In the genomic region with DNA sequence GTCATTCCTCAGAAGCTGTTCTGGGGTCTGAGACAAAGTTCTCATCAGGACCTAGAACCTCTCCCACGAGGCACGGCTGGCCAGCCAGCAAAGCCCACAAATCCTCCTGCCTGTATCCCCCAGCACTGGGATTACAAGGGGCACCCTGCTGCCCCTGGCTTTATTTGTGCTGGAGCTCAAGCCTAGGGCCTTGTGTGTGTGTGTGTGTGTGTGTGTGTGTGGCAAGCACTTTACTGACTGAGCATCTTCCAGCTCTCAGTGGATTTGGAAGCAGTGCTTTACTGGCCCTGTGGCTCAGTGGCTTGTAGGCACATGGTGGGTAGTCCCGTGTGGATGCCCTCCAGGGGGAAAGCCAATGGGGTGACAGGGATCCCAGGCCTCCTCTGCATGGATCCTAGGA, we compare ENCODE assay signal across 23 mouse cellular contexts. TPM values are rescaled to one million over a fixed set of nuclear protein-coding genes. Genes with fewer than 3 reads are reported as not detected.
DNase-seq lines count a peak whose midpoint lies in the region; ATAC-seq and TF ChIP-seq lines count a peak whose summit lies in the region.
"Had no signal": no experiment of that assay in that cellular context is flagged by ENCODE, and none has a peak within 500 bp of the region (broad histone marks: within the 10 kb centered on the region; RNA-seq: fewer than 3 reads in every experiment).

No protein-coding gene starts in this region.

- no peak for TF ChIP-seq EP300 in heart, adult 2 months (IDR thresholded peaks at IDR 0.05; ENCODE audit: insufficient read depth, low read depth, low read length)
- no peak for TF ChIP-seq EP300 in ES-Bruce4 (IDR thresholded peaks at IDR 0.05; ENCODE audit: insufficient read depth, low read depth, low read length)
- no peak for TF ChIP-seq EP300 in stomach, postnatal 0 days (optimal IDR thresholded peaks at IDR 0.05)

- no peak overlapping the region for H3K4me3 ChIP-seq in heart, embryonic 14.5 days (ENCODE audit: control insufficient read depth in 1 of 2, insufficient read depth in 1 of 2, low read depth in 1 of 2, low read length in 2 of 2)
- no peak overlapping the region for H3K4me3 ChIP-seq in heart, adult 2 months
- H3K4me3 ChIP-seq in ES-Bruce4 (ENCODE audit: low read depth, low read length), result no peak overlapping the region
- H3K4me3 ChIP-seq in limb, embryonic 14.5 days (replicated peaks; ENCODE audit: low read length), result no peak overlapping the region
- no peak overlapping the region for H3K4me3 ChIP-seq in stomach, postnatal 0 days (ENCODE audit: low read depth, low read length)
- H3K4me3 ChIP-seq: heart, embryonic 15.5 days had no signal

- TF ChIP-seq POLR2A in heart, adult 2 months (IDR thresholded peaks at IDR 0.05; ENCODE audit: insufficient read depth, low read depth, low read length), result no peak
- TF ChIP-seq POLR2A in ES-Bruce4 (IDR thresholded peaks at IDR 0.05; ENCODE audit: insufficient read depth, low read length), result no peak
- no peak for TF ChIP-seq POLR2A in limb, embryonic 14.5 days (IDR thresholded peaks at IDR 0.05; ENCODE audit: borderline replicate concordance, extremely low read depth, insufficient read depth, insufficient read length)

- no peaks in the 10 kb centered on the region for H3K27me3 ChIP-seq in heart, embryonic 14.5 days (ENCODE audit: control insufficient read depth, insufficient read depth, low read length)
- H3K27me3 ChIP-seq in heart, adult 2 months (ENCODE audit: control insufficient read depth, insufficient read depth, low read length), result no peaks in the 10 kb centered on the region
- H3K27me3 ChIP-seq in ES-Bruce4 (ENCODE audit: control insufficient read depth, insufficient read depth, low read length, poor library complexity, severe bottlenecking), result no peaks in the 10 kb centered on the region
- H3K27me3 ChIP-seq in limb, embryonic 14.5 days (ENCODE audit: control insufficient read depth, insufficient read depth, low read length), result 0 out of 2 replicates have a peak, but pooled peaks cover 4% of the 10 kb centered on the region
- no peaks in the 10 kb centered on the region for H3K27me3 ChIP-seq in stomach, postnatal 0 days (ENCODE audit: control insufficient read depth, insufficient read depth, low read length)
- H3K27me3 ChIP-seq: heart, embryonic 15.5 days had no signal

- H3K79me2 ChIP-seq in heart, adult 2 months (replicated peaks; ENCODE audit: control insufficient read depth, insufficient read depth, low read length), result no peaks in the 10 kb centered on the region

- H3K4me1 ChIP-seq in heart, embryonic 14.5 days (ENCODE audit: control insufficient read depth in 2 of 2, insufficient read depth in 2 of 2, low read length in 2 of 2), result peaks cover 25 to 50% of the 10 kb centered on the region in 2 experiments
- no peaks in the 10 kb centered on the region for H3K4me1 ChIP-seq in heart, adult 2 months (ENCODE audit: control insufficient read depth, insufficient read depth, low read length)
- H3K4me1 ChIP-seq in ES-Bruce4 (ENCODE audit: control insufficient read depth, insufficient read depth, low read length), result no peaks in the 10 kb centered on the region
- peaks cover 49% of the 10 kb centered on the region for H3K4me1 ChIP-seq in limb, embryonic 14.5 days (ENCODE audit: control insufficient read depth, insufficient read depth, low read length)
- H3K4me1 ChIP-seq in stomach, postnatal 0 days (replicated peaks; ENCODE audit: control insufficient read depth, insufficient read depth), result 0 out of 2 replicates have a peak, but pooled peaks cover 4% of the 10 kb centered on the region

- intact Hi-C loops in heart, adult 2 months (cut with DNase I), result loop anchor here (5.0 kb wide), 1 partner anchor 40 kb away; no protein-coding TSS in a partner anchor

- H3K9me3 ChIP-seq in heart, embryonic 14.5 days (ENCODE audit: control insufficient read depth, low read length), result no peaks in the 10 kb centered on the region
- H3K9me3 ChIP-seq in ES-Bruce4 (replicated peaks; ENCODE audit: control insufficient read depth, insufficient read depth, low read length, poor library complexity, severe bottlenecking), result no peaks in the 10 kb centered on the region
- H3K9me3 ChIP-seq in limb, embryonic 14.5 days (ENCODE audit: control insufficient read depth, low read length), result no peaks in the 10 kb centered on the region
- no peaks in the 10 kb centered on the region for H3K9me3 ChIP-seq in stomach, postnatal 0 days (ENCODE audit: control insufficient read depth, low read length)
- H3K9me3 ChIP-seq: heart, embryonic 15.5 days had no signal

- WGBS in heart, embryonic 14.5 days, result 55% methylated on average over 3 of the region's 3 CpGs
- WGBS in heart, adult 2 months, result 80% methylated on average over 3 of the region's 3 CpGs
- WGBS in limb, embryonic 14.5 days, result 34% methylated on average over 3 of the region's 3 CpGs
- WGBS in stomach, postnatal 0 days, result 67% methylated on average over 3 of the region's 3 CpGs

- 0 out of 2 replicates have a peak overlapping the region, but pooled peaks have one; percentile 44 for H3K9ac ChIP-seq in heart, embryonic 14.5 days (ENCODE audit: low read length)
- H3K9ac ChIP-seq in heart, adult 2 months (ENCODE audit: low read depth, low read length), result no peak overlapping the region
- H3K9ac ChIP-seq in ES-Bruce4 (ENCODE audit: low read depth, poor library complexity, severe bottlenecking), result peak overlapping the region; percentile 15; the same call in 1 of the 2 replicates
- H3K9ac ChIP-seq in limb, embryonic 14.5 days (ENCODE audit: low read depth, low read length, severe bottlenecking), result no peak overlapping the region
- no peak overlapping the region for H3K9ac ChIP-seq in stomach, postnatal 0 days (ENCODE audit: low read length)
- H3K9ac ChIP-seq: forebrain, postnatal 0 days; heart, embryonic 15.5 days; liver, embryonic 14.5 days had no signal

- TF ChIP-seq CTCF in heart, adult 2 months (IDR thresholded peaks at IDR 0.05), result no peak
- TF ChIP-seq CTCF in ES-Bruce4 (IDR thresholded peaks at IDR 0.05; ENCODE audit: low read depth, low read length), result no peak
- no peak for TF ChIP-seq CTCF in stomach, postnatal 0 days (IDR thresholded peaks at IDR 0.05; ENCODE audit: low read depth)

- ATAC-seq in heart, embryonic 14.5 days (ENCODE audit: insufficient number of reproducible peaks, insufficient read depth, low FRiP score, low read depth), result no peak
- no peak for ATAC-seq in limb, embryonic 14.5 days (ENCODE audit: low FRiP score, low read depth)
- no peak for ATAC-seq in stomach, postnatal 0 days (ENCODE audit: low FRiP score, low TSS enrichment)
- ATAC-seq: hindbrain, postnatal 0 days had no signal

- H3K27ac ChIP-seq in heart, embryonic 14.5 days (replicated peaks in 1 of 2; ENCODE audit: control insufficient read depth in 1 of 2, insufficient read depth in 1 of 2, low read depth in 2 of 2, low read length in 2 of 2), result no peak overlapping the region
- no peak overlapping the region for H3K27ac ChIP-seq in heart, adult 2 months
- H3K27ac ChIP-seq in ES-Bruce4 (ENCODE audit: insufficient read depth, low read length), result no peak overlapping the region
- H3K27ac ChIP-seq in limb, embryonic 14.5 days (replicated peaks; ENCODE audit: low read depth, low read length), result 0 out of 2 replicates have a peak overlapping the region, but pooled peaks have one; percentile 14
- no peak overlapping the region for H3K27ac ChIP-seq in stomach, postnatal 0 days (replicated peaks)
- H3K27ac ChIP-seq: liver, embryonic 14.5 days; macrophage had no signal

- no peaks in the 10 kb centered on the region for H3K36me3 ChIP-seq in heart, embryonic 14.5 days (ENCODE audit: control insufficient read depth, insufficient read depth, low read length)
- H3K36me3 ChIP-seq in heart, adult 2 months (ENCODE audit: control insufficient read depth, insufficient read depth, low read length), result no peaks in the 10 kb centered on the region
- H3K36me3 ChIP-seq in ES-Bruce4 (ENCODE audit: control insufficient read depth, insufficient read depth, low read length, poor library complexity, severe bottlenecking), result no peaks in the 10 kb centered on the region
- no peaks in the 10 kb centered on the region for H3K36me3 ChIP-seq in limb, embryonic 14.5 days (ENCODE audit: control insufficient read depth, insufficient read depth, low read length)
- H3K36me3 ChIP-seq in stomach, postnatal 0 days (ENCODE audit: control insufficient read depth, insufficient read depth, low read length), result no peaks in the 10 kb centered on the region
- H3K36me3 ChIP-seq: heart, embryonic 15.5 days had no signal

- no peak for DNase-seq in heart, adult 2 months
- peak; percentile 40 for DNase-seq in ZHBTc4 (ENCODE audit: low read depth, low spot score)
- DNase-seq in limb, embryonic 14.5 days (ENCODE audit: low spot score), result no peak
- DNase-seq in stomach, postnatal 0 days (ENCODE audit: low spot score), result no peak
- no peak for DNase-seq in right cerebral cortex, adult 18-20 months
- DNase-seq in frontal cortex, adult 2 months (ENCODE audit: extremely low spot score in 1 of 2, low spot score in 1 of 2), result no peak
- DNase-seq: adrenal gland, postnatal 14 days; cerebellum, adult 11 months; cerebellum, postnatal 25 days; forebrain, postnatal 0 days; heart, postnatal 4 days; kidney, adult 11 months; layer of hippocampus, postnatal 36 days; right cerebral cortex, postnatal 25 days; thymus, adult 18-20 months; thymus, postnatal 4 days had no signal

- no peak overlapping the region for H3K4me2 ChIP-seq in heart, embryonic 14.5 days (ENCODE audit: low read length)
- H3K4me2 ChIP-seq in limb, embryonic 14.5 days (replicated peaks; ENCODE audit: low read depth, low read length, severe bottlenecking), result no peak overlapping the region
- no peak overlapping the region for H3K4me2 ChIP-seq in stomach, postnatal 0 days (replicated peaks; ENCODE audit: low read depth)
- H3K4me2 ChIP-seq: heart, embryonic 15.5 days had no signal

RNA-seq across cellular contexts. Expression of a gene that starts 7.1 kb away (rescaled TPM):
- polyA plus RNA-seq in heart, embryonic 14.5 days (2014; fragmentation: Nextera tagmentation; extraction: Ambion mirVana), result 1.4 and 1.5 TPM in 2 replicates
- 1 to 10 TPM; 1.1 to 1.2 TPM for total RNA-seq in heart, adult 2 months (2021)
- 0.84 and 0.94 TPM in 2 replicates for polyA plus RNA-seq in heart, adult 2 months (2012; rRNA removed)
- polyA plus RNA-seq in ES-Bruce4 (2011; ENCODE audit: insufficient read depth, insufficient read length, low read depth, missing spikeins), result 0.51 and 0.82 TPM in 2 replicates
- 2.2 and 3.2 TPM in 2 replicates for polyA plus RNA-seq in limb, embryonic 14.5 days (2012; rRNA removed)
- polyA plus RNA-seq in limb, embryonic 14.5 days (2014; fragmentation: Nextera tagmentation; extraction: Ambion mirVana), result 8.5 and 9.6 TPM in 2 replicates
- 1.1 and 1.6 TPM in 2 replicates for polyA plus RNA-seq in stomach, postnatal 0 days (2015; fragmentation: Nextera tagmentation; extraction: Ambion mirVana)
- polyA plus RNA-seq in frontal cortex, adult 2 months (2012; rRNA removed), result 8.1 TPM in 2 replicates
- polyA plus RNA-seq: macrophage had no signal

RNA-seq across cellular contexts. Expression of a gene that starts 56.0 kb away (rescaled TPM):
- polyA plus RNA-seq in heart, embryonic 14.5 days (2014; fragmentation: Nextera tagmentation; extraction: Ambion mirVana), result 50.5 and 53.0 TPM in 2 replicates
- 100 to 1,000 TPM; 262 to 309 TPM for total RNA-seq in heart, adult 2 months (2021)
- 260 and 278 TPM in 2 replicates for polyA plus RNA-seq in heart, adult 2 months (2012; rRNA removed)
- 6.7 and 7.6 TPM in 2 replicates for polyA plus RNA-seq in ES-Bruce4 (2011; ENCODE audit: insufficient read depth, insufficient read length, low read depth, missing spikeins)
- 24.6 and 27.4 TPM in 2 replicates for polyA plus RNA-seq in limb, embryonic 14.5 days (2012; rRNA removed)
- polyA plus RNA-seq in limb, embryonic 14.5 days (2014; fragmentation: Nextera tagmentation; extraction: Ambion mirVana), result 16.6 and 19.7 TPM in 2 replicates
- 16.8 and 20.5 TPM in 2 replicates for polyA plus RNA-seq in stomach, postnatal 0 days (2015; fragmentation: Nextera tagmentation; extraction: Ambion mirVana)
- 22.3 and 27.2 TPM in 2 replicates for polyA plus RNA-seq in frontal cortex, adult 2 months (2012; rRNA removed)
- total RNA-seq: monocyte, adult 5-6 weeks had no signal

Comparison
In these comparisons a context has a peak if more than half of its experiments do, and no peak if none do; other contexts are left out.
1. H3K9ac ChIP-seq: peak in heart, embryonic 14.5 days (single experiment) and ES-Bruce4 (single experiment); none in heart, adult 2 months (single experiment), limb, embryonic 14.5 days (single experiment) and stomach, postnatal 0 days (single experiment).